Mouse (Mus musculus) heart, adult 2 months (tissue): ENCODE results near the gene Ttc9c.

Experiments
- CTCF ChIP-seq: fragments of 200-600 bp; IDR thresholded peaks from 2 replicates; pipeline ENCODE4 v1.8.1; 2022; ENCODE audit warnings: antibody characterized with exemption, mild to moderate bottlenecking, moderate library complexity
- POLR2A ChIP-seq: fragments of 200-500 bp; IDR thresholded peaks from 2 replicates; pipeline ENCODE4 v1.6.1; 2011; ENCODE audit warnings: mild to moderate bottlenecking, low read depth, low read length, control low read depth; ENCODE audit not compliant: insufficient read depth

- TF ChIP-seq CTCF (no peak), POLR2A (peak; percentile 82)
Observed at GRCm38 (mm10) chr19:8818801-8819595, at the start of gene Ttc9c.
